Mouse (Mus musculus) right cerebral cortex, postnatal 36 days (tissue): ENCODE measurements around the gene Prss28.

Experiments
- DNase-seq, 2 experiments: peaks; one replicate each; pipeline ENCODE4 v3.0.0; 2022; ENCODE audit warnings: low spot score in 2 of 2, mixed read lengths in 1 of 2

Gene Prss28

DNA sequence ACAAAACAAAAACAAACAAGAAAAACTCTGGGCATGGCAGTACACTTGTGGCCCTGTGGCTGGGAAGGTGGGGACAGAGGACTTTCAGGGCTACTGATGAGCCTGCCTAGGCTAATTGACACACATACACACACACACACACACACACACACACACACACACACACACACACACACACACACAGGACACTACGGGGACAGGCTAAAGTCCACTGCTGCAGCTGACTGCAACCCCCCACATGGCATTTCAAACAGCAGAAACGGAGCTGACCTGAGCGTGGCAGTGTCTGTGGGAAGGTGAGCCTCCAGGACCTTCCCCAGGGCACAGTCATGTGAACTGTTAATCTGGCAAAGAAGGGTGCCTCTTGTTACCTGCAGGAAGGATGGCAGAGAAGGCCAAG, 33.0 kb downstream of the Prss28 start:
- DNase-seq: no peak

DNA sequence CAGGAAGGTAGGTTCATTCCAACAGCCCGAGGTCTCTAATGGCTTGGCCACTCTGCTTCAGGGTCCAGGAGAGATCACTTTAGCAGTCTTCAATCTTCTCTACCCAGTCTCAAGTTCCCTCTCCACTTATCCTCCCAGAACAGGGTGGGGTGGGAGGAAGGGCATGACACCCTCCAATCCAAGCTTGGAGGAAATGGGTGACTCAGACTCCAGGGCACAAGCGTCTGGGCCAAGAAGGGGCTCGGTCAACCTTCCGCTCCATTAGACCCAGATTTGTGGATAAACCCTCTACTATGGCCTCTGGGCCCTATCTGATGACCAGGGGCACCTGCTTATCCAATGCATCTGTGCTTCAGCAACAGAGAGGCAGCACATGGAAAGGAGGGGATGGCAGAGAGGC, 37.0 kb downstream of the Prss28 start, which contains the start of gene Tpsab1:
Gene Tpsab1, minus strand, starts transcription at position 101 of the 400 bp plus-strand sequence.
- DNase-seq: no peak

DNA sequence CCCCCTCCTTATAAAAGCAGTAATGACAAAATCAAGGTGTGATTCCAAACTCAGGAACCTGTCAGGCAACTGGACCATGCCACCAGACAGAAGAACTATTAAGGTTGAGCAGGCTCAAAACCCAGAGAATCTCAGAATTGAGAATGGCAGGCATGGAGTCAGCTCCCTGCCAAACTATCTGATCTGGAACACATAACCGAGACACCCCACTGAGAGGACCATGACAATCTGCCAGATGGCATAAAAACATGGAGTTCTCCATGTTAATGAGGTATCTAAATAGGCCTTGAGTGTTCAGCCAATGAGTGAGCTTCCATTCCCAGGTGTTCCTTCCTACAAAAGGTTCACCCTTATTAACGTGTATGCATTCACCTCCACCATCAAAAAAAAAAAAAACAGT, 52.8 kb downstream of the Prss28 start:
- DNase-seq: no peak
